Mouse (Mus musculus) gastrocnemius, postnatal 10 days (tissue): ENCODE data around the gene Cd81. TPM values are rescaled to one million over a fixed set of nuclear protein-coding genes. Genes with fewer than 3 reads are reported as not detected.

ENCODE experiments used
- DNase-seq: peaks from one replicate; pipeline ENCODE4 v3.0.0; 2021; ENCODE audit warnings: mixed read lengths
- total RNA-seq, 2 experiments: library from RNA; stranded (reverse); gene quantifications; 2 replicates each; pipeline ENCODE4 v1.2.3; 2021

The Cd81 gene
- total RNA-seq, 2 experiments from 2014 or later: 236 to 268 TPM

- no peak for DNase-seq
These were observed 3.2 kb upstream of the Cd81 start for GRCm38 (mm10) chr7:143049331-143049730.

GRCm38 (mm10) chr7:143049841-143050816, 2.4 kb upstream of the Cd81 start:
- DNase-seq: no peak

- DNase-seq: no peak
These were observed 1.2 kb upstream of the Cd81 start for GRCm38 (mm10) chr7:143051316-143051715.

- peak; percentile 79 for DNase-seq
These were observed 715 bp downstream of the Cd81 start for GRCm38 (mm10) chr7:143053008-143053899.

GRCm38 (mm10) chr7:143053961-143054611, 1.5 kb downstream of the Cd81 start:
- no peak for DNase-seq

GRCm38 (mm10) chr7:143054612-143054965, 2.0 kb downstream of the Cd81 start:
- no peak for DNase-seq

- no peak for DNase-seq
These were observed 2.5 kb downstream of the Cd81 start for GRCm38 (mm10) chr7:143055001-143055400.

- no peak for DNase-seq
These were observed 3.1 kb downstream of the Cd81 start for GRCm38 (mm10) chr7:143055499-143056186.

- no peak for DNase-seq
These were observed 4.5 kb downstream of the Cd81 start for GRCm38 (mm10) chr7:143057023-143057422.

GRCm38 (mm10) chr7:143057667-143058220, 5.2 kb downstream of the Cd81 start:
- DNase-seq: no peak

GRCm38 (mm10) chr7:143058221-143058697, 5.7 kb downstream of the Cd81 start:
- DNase-seq: no peak

GRCm38 (mm10) chr7:143059202-143059870, 6.8 kb downstream of the Cd81 start:
- DNase-seq: no peak

- no peak for DNase-seq
These were observed 10.2 kb downstream of the Cd81 start for GRCm38 (mm10) chr7:143062704-143063103.

GRCm38 (mm10) chr7:143064226-143064625, 11.7 kb downstream of the Cd81 start:
- no peak for DNase-seq

GRCm38 (mm10) chr7:143065692-143066091, 13.2 kb downstream of the Cd81 start:
- no peak for DNase-seq

- no peak for DNase-seq
These were observed 14.9 kb downstream of the Cd81 start for GRCm38 (mm10) chr7:143067469-143067868.

GRCm38 (mm10) chr7:143067897-143068296, 15.4 kb downstream of the Cd81 start:
- no peak for DNase-seq

GRCm38 (mm10) chr7:143068316-143068881, 15.9 kb downstream of the Cd81 start:
- peak; percentile 69 for DNase-seq

- DNase-seq: peak; percentile 95
These were observed 16.5 kb downstream of the Cd81 start, which contains the start of gene Tssc4 for GRCm38 (mm10) chr7:143068882-143069591. Gene Tssc4 (plus strand): TSS chr7:143069249.
